Mouse (Mus musculus): ENCODE data around the gene Syt12.

DNA sequence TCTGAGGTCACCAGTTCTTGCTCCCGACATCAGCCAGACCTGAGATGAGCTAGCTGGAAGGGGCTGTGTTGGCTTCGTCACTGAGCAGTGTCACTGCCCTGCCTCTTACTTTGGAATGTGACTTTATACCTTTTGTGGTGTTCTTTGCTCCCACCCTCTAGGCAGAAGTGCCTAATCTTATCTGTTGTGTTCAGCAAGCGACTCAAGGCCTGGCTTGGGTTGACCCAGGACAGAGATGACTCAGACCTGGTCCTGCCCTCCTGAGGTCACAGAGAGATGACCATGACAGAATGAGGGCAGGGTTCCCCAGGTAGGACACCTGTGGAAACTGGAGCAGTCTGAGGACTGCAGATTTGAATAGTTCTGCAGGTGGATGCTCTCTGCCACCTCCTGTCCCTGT, 41.0 kb downstream of the Syt12 start:
- TF ChIP-seq CTCF (IDR thresholded peaks at IDR 0.05; ENCODE audit: insufficient read depth, low read depth, low read length) (no peak), POLR2A (IDR thresholded peaks at IDR 0.05; ENCODE audit: insufficient read depth, low read depth, low read length) (no peak)
